Mouse (Mus musculus) midbrain, embryonic 16.5 days (tissue): Measurements from ENCODE around the gene Ccdc14. TPM values are rescaled to one million over a fixed set of nuclear protein-coding genes. Genes with fewer than 3 reads are reported as not detected.
"Not testable (repeated sequence)": the region's sequence is repeated elsewhere in the genome, so short reads cannot be mapped to it uniquely, and the experiment has no call there.

Experiments used
- ATAC-seq: fragments of 200-750 bp; cut with Nextera tagmentation; 2 replicates; pipeline ENCODE4 v1.8.0; 2017; ENCODE audit warnings: moderate TSS enrichment
- H3K27ac ChIP-seq: fragments of 300-500 bp; sonication (generic); 2 replicates; pipeline ENCODE4 v1.5.1; 2014; ENCODE audit warnings: mild to moderate bottlenecking, low read length, mixed read lengths
- H3K27me3 ChIP-seq: fragments of 300-500 bp; sonication (generic); 2 replicates; pipeline ENCODE4 v1.6.1; 2014; ENCODE audit warnings: low read depth, low read length, mixed read lengths; ENCODE audit not compliant: control insufficient read depth, insufficient read depth
- H3K36me3 ChIP-seq: fragments of 300-500 bp; sonication (generic); 2 replicates; pipeline ENCODE4 v1.6.1; 2014; ENCODE audit warnings: mild to moderate bottlenecking, low read length, moderate library complexity, mixed read lengths; ENCODE audit not compliant: control insufficient read depth, insufficient read depth
- H3K4me1 ChIP-seq: fragments of 300-500 bp; sonication (generic); 2 replicates; pipeline ENCODE4 v1.6.1; 2014; ENCODE audit warnings: mild to moderate bottlenecking, low read length, mixed read lengths; ENCODE audit not compliant: control insufficient read depth, insufficient read depth
- H3K4me2 ChIP-seq: fragments of 300-500 bp; sonication (generic); 2 replicates; pipeline ENCODE4 v1.6.1; 2014; ENCODE audit warnings: mild to moderate bottlenecking, low read length, mixed read lengths
- H3K4me3 ChIP-seq: fragments of 300-500 bp; sonication (generic); 2 replicates; pipeline ENCODE4 v1.5.1; 2014; ENCODE audit warnings: low read depth, mild to moderate bottlenecking, low read length, moderate library complexity, mixed read lengths
- H3K9ac ChIP-seq: fragments of 300-500 bp; sonication (generic); 2 replicates; pipeline ENCODE4 v1.6.1; 2014; ENCODE audit warnings: low read depth, low read length, mixed read lengths
- H3K9me3 ChIP-seq: fragments of 300-500 bp; sonication (generic); replicated peaks from 2 replicates; pipeline ENCODE4 v1.6.1; 2014; ENCODE audit warnings: mild to moderate bottlenecking, low read length, mixed read lengths; ENCODE audit not compliant: control insufficient read depth, poor library complexity, severe bottlenecking
- WGBS: fragments of 180-500 bp; shearing (Covaris S2); extraction: QIAGEN DNeasy Blood & Tissue Kit; methylation state at CpG from one replicate; pipeline ENCODE4 v1.1.7; 2014; 5-methylcytosine and 5-hydroxymethylcytosine counted together
- polyA plus RNA-seq: library from polyadenylated mRNA; unstranded; fragments of >200 nt; fragmentation: Nextera tagmentation; extraction: Ambion mirVana; gene quantifications from 2 replicates; pipeline ENCODE4 v1.2.1, GENCODE M21; 2015

Gene Ccdc14
- polyA plus RNA-seq: 3.2 and 3.8 TPM in 2 replicates

GRCm38 (mm10) chr16:34690334-34691144 lies at the start of gene Ccdc14:
TSS of gene Ccdc14 (plus strand) at chr16:34690616.
- peak within 1 kb of the TSS; percentile 77 for H3K27ac ChIP-seq
- peak within 1 kb of the TSS; percentile 63 for H3K4me3 ChIP-seq
- no peaks in the 10 kb centered on the region for H3K36me3 ChIP-seq
- H3K27me3 ChIP-seq: no peaks in the 10 kb centered on the region
- H3K9ac ChIP-seq: peak within 1 kb of the TSS; percentile 67
- under 1% methylated on average over 49 of the region's 53 CpGs for WGBS
- peaks cover 6% of the 10 kb centered on the region for H3K4me1 ChIP-seq
- peak; percentile 94 for ATAC-seq
- no peaks in the 10 kb centered on the region for H3K9me3 ChIP-seq
- H3K4me2 ChIP-seq: peak within 1 kb of the TSS; percentile 84

- 73% methylated on average over 8 of the region's 8 CpGs for WGBS
- H3K9me3 ChIP-seq: no peaks in the 10 kb centered on the region
- no peak for ATAC-seq
Observed at GRCm38 (mm10) chr16:34643511-34644259, 46.7 kb upstream of the Ccdc14 start.

GRCm38 (mm10) chr16:34649621-34650020 lies 40.8 kb upstream of the Ccdc14 start, which contains the start of gene Ropn1:
TSS of gene Ropn1 (plus strand) at chr16:34649921.
- H3K9ac ChIP-seq: no peak within 1 kb of the TSS
- no peak within 1 kb of the TSS for H3K4me3 ChIP-seq
- no peaks in the 10 kb centered on the region for H3K9me3 ChIP-seq
- H3K27me3 ChIP-seq: no peaks in the 10 kb centered on the region
- no peaks in the 10 kb centered on the region for H3K36me3 ChIP-seq
- 74% methylated on average over 7 of the region's 7 CpGs for WGBS
- ATAC-seq: no peak
- no peak within 1 kb of the TSS for H3K4me2 ChIP-seq
- no peaks in the 10 kb centered on the region for H3K4me1 ChIP-seq
- H3K27ac ChIP-seq: no peak within 1 kb of the TSS

More at GRCm38 (mm10) chr16:34643511-34644259, 46.7 kb upstream of the Ccdc14 start:
- no peak overlapping the region for H3K27ac ChIP-seq
- no peak overlapping the region for H3K4me2 ChIP-seq
- no peaks in the 10 kb centered on the region for H3K27me3 ChIP-seq
- no peaks in the 10 kb centered on the region for H3K36me3 ChIP-seq
- no peak overlapping the region for H3K9ac ChIP-seq
- H3K4me3 ChIP-seq: no peak overlapping the region
- H3K4me1 ChIP-seq: no peaks in the 10 kb centered on the region

- H3K9ac ChIP-seq: no peak overlapping the region
- H3K27me3 ChIP-seq: no peaks in the 10 kb centered on the region
- no peak overlapping the region for H3K4me2 ChIP-seq
- no peaks in the 10 kb centered on the region for H3K9me3 ChIP-seq
- H3K36me3 ChIP-seq: no peaks in the 10 kb centered on the region
- no peak overlapping the region for H3K27ac ChIP-seq
- WGBS: 91% methylated on average over 5 of the region's 5 CpGs
- peaks cover 2% of the 10 kb centered on the region; the same call in 1 of the 2 replicates for H3K4me1 ChIP-seq
- no peak for ATAC-seq
- H3K4me3 ChIP-seq: no peak overlapping the region
Observed at GRCm38 (mm10) chr16:34653023-34653422, 37.4 kb upstream of the Ccdc14 start.

GRCm38 (mm10) chr16:34657566-34657965 lies 32.9 kb upstream of the Ccdc14 start:
- Histone ChIP-seq H3K4me2 (peak overlapping the region; percentile 64), H3K4me3 (peak overlapping the region; percentile 39), H3K9ac (peak overlapping the region; percentile 61)
- H3K4me1 ChIP-seq, H3K27me3 ChIP-seq, ATAC-seq, H3K27ac ChIP-seq, H3K9me3 ChIP-seq, H3K36me3 ChIP-seq: not testable (repeated sequence)
- WGBS: 3% methylated on average over 16 of the region's 16 CpGs

DNA sequence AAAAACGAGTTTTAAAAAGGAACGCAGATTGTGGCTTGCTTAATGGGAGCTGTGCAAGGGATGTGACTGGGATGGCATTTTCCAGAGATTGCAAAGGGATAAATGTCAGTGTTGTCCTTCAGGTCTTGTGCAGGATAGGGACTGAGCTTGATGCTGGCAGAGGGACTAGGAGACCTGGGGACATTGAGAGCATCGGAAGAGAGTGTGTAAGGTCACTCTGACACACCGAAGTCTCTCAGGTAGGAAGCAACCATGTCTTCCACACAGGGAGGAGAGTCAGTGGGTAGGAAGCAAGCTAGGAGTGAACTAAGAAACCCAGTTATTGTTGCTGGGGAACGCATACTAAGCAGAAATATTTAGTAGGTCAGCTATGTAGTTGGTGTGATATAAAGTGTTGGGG lies 32.4 kb upstream of the Ccdc14 start:
- peaks cover 6% of the 10 kb centered on the region for H3K4me1 ChIP-seq
- no peaks in the 10 kb centered on the region for H3K36me3 ChIP-seq
- ATAC-seq: no peak
- peak overlapping the region; percentile 64 for H3K4me2 ChIP-seq
- peak overlapping the region; percentile 39 for H3K4me3 ChIP-seq
- no peak overlapping the region for H3K27ac ChIP-seq
- H3K9ac ChIP-seq: peak overlapping the region; percentile 61
- 19% methylated on average over 5 of the region's 5 CpGs for WGBS
- no peaks in the 10 kb centered on the region for H3K9me3 ChIP-seq
- H3K27me3 ChIP-seq: no peaks in the 10 kb centered on the region

GRCm38 (mm10) chr16:34658388-34658787 lies 32.0 kb upstream of the Ccdc14 start:
- Histone ChIP-seq H3K4me2 (peak overlapping the region; percentile 64), H3K4me3 (peak overlapping the region; percentile 39; the same call in 1 of the 2 replicates), H3K27ac (no peak overlapping the region), H3K36me3 (no peaks in the 10 kb centered on the region), H3K9ac (no peak overlapping the region), H3K27me3 (no peaks in the 10 kb centered on the region), H3K9me3 (no peaks in the 10 kb centered on the region), H3K4me1 (peaks cover 6% of the 10 kb centered on the region)
- no peak for ATAC-seq
- WGBS: 40% methylated on average over 11 of the region's 11 CpGs

DNA sequence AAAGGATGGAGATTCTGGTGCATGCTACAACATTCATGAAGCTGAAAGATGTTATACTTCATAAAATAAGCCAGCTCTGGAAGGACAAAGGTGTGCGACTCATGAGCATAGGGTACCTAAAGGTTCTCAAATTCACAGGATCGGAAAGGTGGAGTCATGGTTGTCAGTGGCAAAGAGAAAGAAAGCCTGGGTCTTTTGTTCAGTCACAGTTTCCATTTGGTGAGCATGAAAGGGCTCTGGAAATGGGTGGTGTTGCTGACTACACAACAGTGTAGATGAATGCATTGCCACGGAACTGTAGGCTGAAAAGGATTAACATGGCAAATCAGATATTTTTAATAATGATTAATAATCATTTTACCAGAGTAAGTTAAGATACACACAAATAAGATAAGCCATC lies 25.9 kb upstream of the Ccdc14 start:
- Histone ChIP-seq H3K9ac (no peak overlapping the region), H3K36me3 (no peaks in the 10 kb centered on the region), H3K4me1 (0 out of 2 replicates have a peak, but pooled peaks cover 2% of the 10 kb centered on the region), H3K4me3 (no peak overlapping the region), H3K27me3 (peaks cover 7% of the 10 kb centered on the region), H3K9me3 (no peaks in the 10 kb centered on the region), H3K4me2 (no peak overlapping the region), H3K27ac (no peak overlapping the region)
- WGBS: 73% methylated on average over 3 of the region's 3 CpGs
- no peak for ATAC-seq
